Mouse (Mus musculus) hindlimb bud, embryonic 11.5 days (tissue): Measurements from ENCODE around the gene Lrp10.

Source experiments
- DNase-seq: peaks from one replicate; pipeline ENCODE4 v3.0.0-alpha.2; 2012; ENCODE audit warnings: low read depth, low spot score; ENCODE audit errors: extremely low spot score

The Lrp10 gene

GRCm38 (mm10) chr14:54432837-54433830 lies 30.8 kb upstream of the Lrp10 start:
- DNase-seq: no peak

- DNase-seq: no peak
Measured at GRCm38 (mm10) chr14:54433941-54434531, 29.9 kb upstream of the Lrp10 start.

GRCm38 (mm10) chr14:54435194-54435918 lies 28.6 kb upstream of the Lrp10 start:
- no peak for DNase-seq

- no peak for DNase-seq
Measured at GRCm38 (mm10) chr14:54439155-54439554, 24.8 kb upstream of the Lrp10 start.

- DNase-seq: no peak
Measured at GRCm38 (mm10) chr14:54439610-54440009, 24.3 kb upstream of the Lrp10 start.

- DNase-seq: no peak
Measured at GRCm38 (mm10) chr14:54440538-54440937, 23.4 kb upstream of the Lrp10 start.

- no peak for DNase-seq
Measured at GRCm38 (mm10) chr14:54441365-54441764, 22.6 kb upstream of the Lrp10 start.

GRCm38 (mm10) chr14:54442548-54442947 lies 21.4 kb upstream of the Lrp10 start:
- DNase-seq: no peak

GRCm38 (mm10) chr14:54443196-54443595 lies 20.7 kb upstream of the Lrp10 start:
- DNase-seq: no peak

GRCm38 (mm10) chr14:54443712-54444618 lies 20.0 kb upstream of the Lrp10 start:
- DNase-seq: no peak

- no peak for DNase-seq
Measured at GRCm38 (mm10) chr14:54445476-54445875, 18.5 kb upstream of the Lrp10 start.

- DNase-seq: no peak
Measured at GRCm38 (mm10) chr14:54453566-54453965, 10.4 kb upstream of the Lrp10 start.

- DNase-seq: no peak
Measured at GRCm38 (mm10) chr14:54454669-54455528, 9.0 kb upstream of the Lrp10 start.

- no peak for DNase-seq
Measured at GRCm38 (mm10) chr14:54457907-54458569, 5.9 kb upstream of the Lrp10 start.

GRCm38 (mm10) chr14:54462146-54462545 lies 1.8 kb upstream of the Lrp10 start:
- DNase-seq: no peak

GRCm38 (mm10) chr14:54463108-54463958 lies 604 bp upstream of the Lrp10 start:
- no peak for DNase-seq

- DNase-seq: no peak
Measured at GRCm38 (mm10) chr14:54464293-54465005, 512 bp downstream of the Lrp10 start.
